ENCODE assay signal across 8 mouse cellular contexts in the genomic region with DNA sequence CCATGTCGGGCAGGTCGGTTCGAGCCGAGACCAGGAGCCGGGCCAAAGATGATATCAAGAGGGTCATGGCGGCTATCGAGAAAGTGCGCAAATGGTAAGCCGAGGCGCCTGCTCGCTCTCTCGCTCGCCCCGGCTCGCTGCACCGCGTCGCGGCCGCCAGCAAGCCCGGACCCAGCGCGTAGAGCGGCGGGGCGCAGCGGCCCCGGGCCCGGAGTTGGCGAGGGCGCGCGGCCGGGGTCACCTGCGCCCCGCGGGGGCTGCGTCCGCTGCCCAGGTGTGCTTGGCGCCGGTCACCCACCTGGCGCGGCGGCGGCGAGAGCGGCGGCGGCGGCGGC. TPM values are rescaled to one million over a fixed set of nuclear protein-coding genes. Genes with fewer than 3 reads are reported as not detected.
A peak's percentile ranks its signal among the peaks of the same experiment; 100 is the strongest.
DNase-seq lines count a peak whose midpoint lies in the region; ATAC-seq and TF ChIP-seq lines count a peak whose summit lies in the region.

No protein-coding gene starts in this region.

- H3K4me2 ChIP-seq in lung, embryonic 14.5 days = peak overlapping the region; percentile 89
- peak overlapping the region; percentile 84 for H3K4me2 ChIP-seq in limb, embryonic 12.5 days

- peak overlapping the region; percentile 93 for H3K4me3 ChIP-seq in lung, embryonic 14.5 days (ENCODE audit: low read depth, low read length)
- peak overlapping the region; percentile 67 for H3K4me3 ChIP-seq in embryonic fibroblast, embryonic 13.5 days (ENCODE audit: insufficient read depth, low read length)
- H3K4me3 ChIP-seq in limb, embryonic 12.5 days (replicated peaks) = peak overlapping the region; percentile 96
- peak overlapping the region; percentile 65 for H3K4me3 ChIP-seq in olfactory bulb, adult 2 months (ENCODE audit: insufficient read depth, low read depth, low read length)

- no peak for TF ChIP-seq CTCF in lung, embryonic 14.5 days (IDR thresholded peaks at IDR 0.05; ENCODE audit: low read depth)
- TF ChIP-seq CTCF in embryonic fibroblast, embryonic 13.5 days (IDR thresholded peaks at IDR 0.05; ENCODE audit: borderline replicate concordance, insufficient read depth, low read length) = no peak
- TF ChIP-seq CTCF in olfactory bulb, adult 2 months (IDR thresholded peaks at IDR 0.05; ENCODE audit: insufficient read depth, low read depth, low read length) = no peak

- TF ChIP-seq POLR2A in embryonic fibroblast, embryonic 13.5 days (IDR thresholded peaks at IDR 0.05; ENCODE audit: low read depth, low read length) = no peak
- TF ChIP-seq POLR2A in olfactory bulb, adult 2 months (IDR thresholded peaks at IDR 0.05; ENCODE audit: insufficient read depth, low read depth, low read length) = no peak

- H3K27ac ChIP-seq in lung, embryonic 14.5 days (ENCODE audit: low read depth) = peak overlapping the region; percentile 99
- H3K27ac ChIP-seq in embryonic fibroblast, embryonic 13.5 days (ENCODE audit: insufficient read depth, low read length) = peak overlapping the region; percentile 70
- peak overlapping the region; percentile 99 for H3K27ac ChIP-seq in limb, embryonic 12.5 days
- peak overlapping the region; percentile 89 for H3K27ac ChIP-seq in olfactory bulb, adult 2 months (ENCODE audit: insufficient read depth, low read depth, low read length)

- WGBS in lung, embryonic 14.5 days = under 1% methylated on average over 39 of the region's 51 CpGs
- under 1% methylated on average over 51 of the region's 51 CpGs for WGBS in limb, embryonic 12.5 days
- WGBS in olfactory bulb, adult 2 months = 9% methylated on average over 48 of the region's 51 CpGs

- H3K27me3 ChIP-seq in lung, embryonic 14.5 days (ENCODE audit: insufficient read depth, low read length) = no peaks in the 10 kb centered on the region
- H3K27me3 ChIP-seq in limb, embryonic 12.5 days = no peaks in the 10 kb centered on the region

- H3K36me3 ChIP-seq in lung, embryonic 14.5 days (ENCODE audit: insufficient read depth) = 0 out of 2 replicates have a peak, but pooled peaks cover 4% of the 10 kb centered on the region
- peaks cover 9% of the 10 kb centered on the region for H3K36me3 ChIP-seq in limb, embryonic 12.5 days

- peak overlapping the region; percentile 96 for H3K9ac ChIP-seq in lung, embryonic 14.5 days
- H3K9ac ChIP-seq in limb, embryonic 12.5 days (replicated peaks) = peak overlapping the region; percentile 97

- H3K9me3 ChIP-seq in lung, embryonic 14.5 days (ENCODE audit: low read depth, low read length) = no peaks in the 10 kb centered on the region
- no peaks in the 10 kb centered on the region for H3K9me3 ChIP-seq in limb, embryonic 12.5 days

- H3K4me1 ChIP-seq in lung, embryonic 14.5 days (ENCODE audit: insufficient read depth) = peaks cover 15% of the 10 kb centered on the region
- H3K4me1 ChIP-seq in embryonic fibroblast, embryonic 13.5 days (ENCODE audit: control insufficient read depth, insufficient read depth, low read length) = no peaks in the 10 kb centered on the region
- peaks cover 18% of the 10 kb centered on the region for H3K4me1 ChIP-seq in limb, embryonic 12.5 days (replicated peaks)
- peaks cover 17% of the 10 kb centered on the region for H3K4me1 ChIP-seq in olfactory bulb, adult 2 months (ENCODE audit: control insufficient read depth, insufficient read depth, low read length)

- no peak; the same call in 1 of the 2 replicates for ATAC-seq in lung, embryonic 14.5 days (ENCODE audit: insufficient read depth)
- no peak for ATAC-seq in limb, embryonic 12.5 days (ENCODE audit: insufficient number of reproducible peaks, insufficient read depth, low FRiP score, low TSS enrichment, low read depth)

- no peak for DNase-seq in lung, embryonic 14.5 days
- no peak for DNase-seq in lung, postnatal 36 days
- no peak for DNase-seq in urinary bladder, postnatal 10 days (ENCODE audit: low spot score)
- DNase-seq in layer of hippocampus, adult 11-12 months (ENCODE audit: low spot score) = no peak
- DNase-seq in cerebellum, postnatal 14 days = no peak

RNA-seq across cellular contexts. Expression of a gene that starts 1.0 kb away (rescaled TPM):
- polyA plus RNA-seq in lung, embryonic 14.5 days (2014; fragmentation: Nextera tagmentation; extraction: Ambion mirVana) = 24.9 and 25.0 TPM in 2 replicates
- polyA plus RNA-seq in embryonic fibroblast, embryonic 13.5 days (2011; ENCODE audit: insufficient read length, low read depth, missing spikeins) = 9.9 and 11.2 TPM in 2 replicates
- polyA plus RNA-seq in limb, embryonic 12.5 days (2016; fragmentation: Nextera tagmentation; extraction: Ambion mirVana) = 43.4 and 45.7 TPM in 2 replicates
- polyA plus RNA-seq in olfactory bulb, adult 2 months (2012; ENCODE audit: insufficient read depth, insufficient read length, low replicate concordance, missing spikeins) = not detected in 2 replicates

RNA-seq across cellular contexts. Expression of a gene that starts 50.0 kb away (rescaled TPM):
- polyA plus RNA-seq in lung, embryonic 14.5 days (2014; fragmentation: Nextera tagmentation; extraction: Ambion mirVana) = 27.3 and 27.7 TPM in 2 replicates
- 22.4 and 24.1 TPM in 2 replicates for polyA plus RNA-seq in embryonic fibroblast, embryonic 13.5 days (2011; ENCODE audit: insufficient read length, low read depth, missing spikeins)
- polyA plus RNA-seq in limb, embryonic 12.5 days (2016; fragmentation: Nextera tagmentation; extraction: Ambion mirVana) = 12.8 and 15.3 TPM in 2 replicates
- polyA plus RNA-seq in olfactory bulb, adult 2 months (2012; ENCODE audit: insufficient read depth, insufficient read length, low replicate concordance, missing spikeins) = not detected in 2 replicates
